Mouse (Mus musculus) layer of hippocampus, postnatal 25 days (tissue): Measurements from ENCODE around the gene Tmem135. TPM values are rescaled to one million over a fixed set of nuclear protein-coding genes. Genes with fewer than 3 reads are reported as not detected.

ENCODE experiments used
- DNase-seq, 2 experiments: peaks; one replicate each; pipeline ENCODE4 v3.0.0; 2022; ENCODE audit warnings: mixed read lengths in 2 of 2, low spot score in 1 of 2; ENCODE audit errors: extremely low spot score in 1 of 2
- total RNA-seq, 2 experiments: library from RNA; stranded (reverse); gene quantifications; 2 replicates each; pipeline ENCODE4 v1.2.3; 2021

Tmem135 gene
- total RNA-seq, 2 experiments from 2014 or later, result 59.1 to 63.4 TPM

DNA sequence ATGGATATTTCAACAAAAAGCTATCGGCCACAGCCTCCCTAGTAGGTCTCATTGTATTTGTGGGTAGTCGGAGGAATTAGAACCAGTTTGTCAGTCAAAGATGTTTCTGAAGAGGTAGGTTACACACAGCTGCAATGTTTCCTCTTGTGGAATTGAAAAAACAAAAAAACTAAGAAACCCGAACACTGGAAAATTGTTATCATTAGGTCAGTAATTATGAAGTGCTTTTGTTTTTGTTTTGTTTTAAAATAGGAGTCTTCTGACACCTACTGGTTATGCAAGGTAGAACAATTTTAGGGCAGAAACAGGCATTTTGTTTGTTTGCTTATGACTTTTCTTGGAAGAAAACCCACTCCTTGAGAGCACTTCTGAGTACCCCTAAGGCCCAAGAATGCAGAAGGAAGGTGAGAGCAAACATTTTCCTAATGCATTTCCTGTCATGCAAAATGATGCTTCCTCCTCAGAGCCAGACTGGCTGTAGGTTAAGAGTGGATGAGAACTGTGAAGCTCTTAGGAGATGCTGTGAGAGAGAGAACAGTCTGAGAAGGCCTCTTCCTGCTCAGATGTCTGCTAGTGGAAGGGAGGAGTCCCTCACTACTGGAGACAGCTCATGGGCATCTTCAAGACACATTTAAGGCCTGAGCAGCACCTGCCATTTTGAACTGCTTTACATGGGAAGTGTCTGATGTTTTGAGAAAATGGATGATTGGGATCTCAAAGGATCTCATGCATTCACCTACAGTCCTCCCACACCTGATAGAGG lies 15.1 kb upstream of the Tmem135 start:
- DNase-seq, result no peak

DNA sequence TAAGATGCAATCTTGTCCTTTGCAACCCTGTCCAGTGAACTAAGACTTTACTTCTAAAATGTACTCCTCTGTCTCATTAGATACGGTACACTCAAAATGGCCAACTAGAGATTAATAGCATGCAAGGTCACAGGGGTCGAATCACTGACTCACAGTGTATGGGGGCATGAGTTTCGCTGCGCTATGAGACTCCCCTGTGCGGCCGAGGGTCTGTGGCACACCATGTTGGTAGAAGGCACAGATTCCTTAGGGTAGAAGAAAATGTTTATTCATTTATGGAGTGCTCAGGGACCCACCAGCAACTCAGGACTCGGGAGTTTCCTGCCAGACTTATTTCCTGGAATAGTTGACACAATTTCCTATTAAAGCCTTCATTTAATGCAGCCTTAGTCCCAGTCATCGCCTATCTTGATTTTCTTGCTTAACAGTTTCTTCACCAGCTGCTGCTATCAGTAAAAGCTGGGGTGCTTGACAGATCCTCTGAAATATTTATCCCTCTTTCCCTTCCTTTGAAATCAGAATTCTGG lies 14.2 kb upstream of the Tmem135 start:
- DNase-seq, result no peak

DNA sequence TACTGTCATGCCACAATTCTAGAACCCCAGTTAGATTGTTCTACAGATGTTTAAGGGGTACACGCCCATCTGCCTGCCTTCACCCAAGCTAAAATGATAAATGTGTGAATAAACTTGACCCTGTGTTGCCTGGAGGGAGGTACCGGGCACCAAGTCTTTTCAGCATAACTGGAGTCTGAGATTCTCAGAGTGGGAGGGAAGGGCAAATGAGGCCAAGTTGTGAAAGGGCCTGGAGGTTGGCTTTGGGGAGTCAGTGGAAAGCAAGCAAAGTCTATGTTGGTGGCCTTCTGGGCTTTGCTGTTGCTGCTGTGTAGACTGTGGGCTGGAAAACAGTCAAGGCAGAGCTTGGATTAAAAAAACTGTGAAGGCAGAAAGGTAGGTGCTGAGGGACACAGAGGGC lies 13.7 kb upstream of the Tmem135 start:
- DNase-seq, result no peak

DNA sequence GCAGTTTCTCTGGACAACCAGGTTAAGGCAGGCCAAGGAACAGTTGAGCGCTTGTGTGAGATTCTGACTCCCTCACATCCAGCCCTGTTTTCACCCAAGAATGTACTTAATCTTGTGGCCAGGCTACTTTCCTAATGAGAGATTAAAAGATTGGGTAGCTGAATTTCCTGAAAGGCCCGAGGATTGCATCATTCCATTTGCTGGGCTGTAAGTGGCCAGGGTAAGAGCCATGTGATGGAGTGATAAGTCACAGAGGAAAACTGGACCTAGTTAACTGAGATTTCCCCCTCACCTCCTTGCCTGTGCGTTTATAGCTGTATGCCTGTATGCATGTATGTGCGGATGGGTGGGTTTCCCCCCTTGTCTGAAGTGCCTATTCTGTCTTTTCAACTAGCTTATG lies 12.0 kb upstream of the Tmem135 start:
- no peak for DNase-seq

DNA sequence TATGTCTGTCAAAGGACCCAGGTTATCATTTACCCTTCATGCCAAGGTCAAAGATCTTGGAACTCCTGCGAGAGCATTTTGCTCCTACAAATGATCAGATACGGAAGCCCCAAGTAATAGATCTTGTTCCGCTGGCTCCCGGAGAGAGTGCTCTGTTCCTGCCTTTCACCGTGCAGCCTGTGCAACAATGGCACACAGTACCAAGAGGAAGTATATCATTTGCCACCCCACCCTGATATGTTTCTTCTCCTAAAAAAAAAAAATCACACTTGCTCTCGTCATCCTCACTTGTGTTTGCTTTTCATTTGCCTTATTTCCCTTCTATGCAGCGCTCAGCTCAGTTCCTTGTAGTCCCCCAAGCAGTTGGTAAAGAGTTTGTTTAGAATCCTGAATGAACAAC lies 8.1 kb upstream of the Tmem135 start:
- no peak for DNase-seq

DNA sequence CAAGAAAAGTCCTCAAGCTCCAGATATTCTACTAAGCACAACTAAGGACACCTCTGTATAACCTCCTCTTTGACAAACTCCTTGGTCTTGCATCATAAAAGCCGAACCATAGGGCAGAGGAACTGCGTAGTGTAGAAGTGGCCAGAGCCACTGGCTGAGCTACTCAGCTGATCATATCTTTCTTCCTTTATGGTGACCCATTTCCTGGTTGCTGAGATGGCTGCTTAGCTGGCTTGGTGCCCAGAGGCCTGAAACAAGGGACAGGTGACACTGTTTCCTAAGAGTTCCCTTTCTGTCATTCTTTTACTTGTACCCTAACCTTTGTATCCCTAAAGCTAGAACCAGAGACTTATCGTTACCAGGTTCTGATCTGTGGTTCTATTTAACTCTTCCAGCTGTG lies 7.3 kb upstream of the Tmem135 start:
- no peak for DNase-seq

DNA sequence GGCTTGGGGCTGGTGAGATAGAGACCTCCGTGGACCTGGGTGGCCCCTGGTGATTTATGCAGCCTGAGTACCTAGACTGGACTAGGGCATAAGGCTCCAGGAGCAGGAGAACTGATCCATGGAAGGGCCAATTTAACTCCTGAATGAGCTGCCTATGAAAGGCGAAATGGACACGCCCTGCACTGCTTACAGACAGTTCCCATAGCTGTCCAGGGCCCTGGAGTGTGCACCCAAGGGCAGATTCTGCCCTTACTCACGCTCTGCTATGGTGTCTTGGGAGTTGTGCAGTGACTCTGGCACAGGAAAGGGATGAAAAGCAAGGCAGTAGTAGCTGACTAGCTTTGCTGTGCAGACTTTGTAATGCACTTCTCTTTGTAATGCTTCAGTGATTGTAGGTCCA lies 6.3 kb upstream of the Tmem135 start:
- DNase-seq, result no peak

DNA sequence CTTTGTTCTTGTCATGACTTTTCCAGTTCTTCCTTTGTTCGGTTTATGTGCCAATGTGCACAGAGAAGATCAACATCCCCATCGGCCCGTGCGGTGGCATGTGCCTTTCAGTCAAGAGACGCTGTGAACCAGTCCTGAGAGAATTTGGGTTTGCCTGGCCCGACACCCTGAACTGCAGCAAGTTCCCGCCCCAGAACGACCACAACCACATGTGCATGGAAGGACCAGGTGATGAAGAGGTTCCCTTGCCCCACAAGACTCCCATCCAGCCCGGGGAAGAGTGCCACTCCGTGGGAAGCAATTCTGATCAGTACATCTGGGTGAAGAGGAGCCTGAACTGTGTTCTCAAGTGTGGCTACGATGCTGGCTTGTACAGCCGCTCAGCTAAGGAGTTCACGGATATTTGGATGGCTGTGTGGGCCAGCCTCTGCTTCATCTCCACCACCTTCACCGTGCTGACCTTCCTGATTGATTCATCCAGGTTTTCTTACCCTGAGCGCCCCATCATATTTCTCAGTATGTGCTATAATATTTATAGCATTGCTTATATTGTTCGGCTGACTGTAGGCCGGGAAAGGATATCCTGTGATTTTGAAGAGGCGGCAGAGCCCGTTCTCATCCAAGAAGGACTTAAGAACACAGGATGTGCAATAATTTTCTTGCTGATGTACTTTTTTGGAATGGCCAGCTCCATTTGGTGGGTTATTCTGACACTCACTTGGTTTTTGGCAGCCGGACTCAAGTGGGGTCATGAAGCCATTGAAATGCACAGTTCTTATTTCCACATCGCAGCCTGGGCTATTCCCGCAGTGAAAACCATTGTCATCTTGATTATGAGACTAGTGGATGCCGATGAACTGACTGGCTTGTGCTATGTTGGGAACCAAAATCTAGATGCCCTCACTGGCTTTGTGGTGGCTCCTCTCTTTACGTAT lies 3.3 kb upstream of the Tmem135 start:
- no peak for DNase-seq

DNA sequence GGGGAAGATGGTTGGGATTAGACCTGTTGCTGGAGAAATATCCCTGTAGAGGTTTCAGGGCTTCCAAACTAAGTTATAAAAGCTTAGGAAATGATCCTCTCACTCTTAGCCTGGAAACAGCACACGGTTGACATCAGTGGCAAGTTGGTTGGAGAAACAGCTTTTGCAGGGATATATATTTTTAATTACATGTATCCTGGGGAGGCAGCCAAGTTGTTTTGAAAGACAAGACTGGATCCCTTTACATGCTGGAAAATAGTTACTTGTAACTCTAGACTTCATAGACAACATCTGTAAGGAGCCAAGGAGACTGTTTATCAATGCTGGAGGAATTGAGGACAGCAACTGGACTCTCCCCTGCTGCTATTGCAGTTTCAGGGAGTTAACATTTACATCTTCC lies 2.0 kb upstream of the Tmem135 start:
- no peak for DNase-seq

DNA sequence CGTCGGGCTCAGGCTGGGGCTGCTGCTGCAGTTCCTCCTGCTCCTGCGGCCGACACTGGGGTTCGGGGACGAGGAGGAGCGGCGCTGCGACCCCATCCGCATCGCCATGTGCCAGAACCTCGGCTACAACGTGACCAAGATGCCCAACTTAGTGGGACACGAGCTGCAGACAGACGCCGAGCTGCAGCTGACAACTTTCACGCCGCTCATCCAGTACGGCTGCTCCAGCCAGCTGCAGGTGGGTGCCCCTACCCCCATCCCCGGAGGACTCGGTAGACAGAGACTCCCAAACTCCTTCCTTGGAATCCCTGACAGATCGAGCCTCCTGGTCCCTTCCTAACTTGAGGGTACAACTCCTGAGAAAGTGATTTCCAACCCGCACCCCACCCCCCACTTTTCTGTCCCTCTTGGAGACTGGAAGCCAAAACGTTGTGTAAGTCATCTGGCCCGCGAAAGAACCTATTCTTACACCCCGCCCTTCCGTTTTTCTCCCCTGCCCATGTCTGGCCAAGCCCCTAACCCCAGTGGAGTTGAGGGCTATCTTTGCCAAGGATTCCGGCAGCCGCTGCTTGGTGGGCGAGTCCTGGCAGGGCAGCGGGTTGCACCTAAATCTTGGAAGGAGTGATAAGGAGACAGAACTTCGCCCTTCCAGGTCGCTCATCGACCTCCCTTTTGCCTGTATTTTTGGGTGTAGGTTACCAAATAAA lies 865 bp upstream of the Tmem135 start:
- DNase-seq, result peak in 1 of 2 experiments; percentile 8

DNA sequence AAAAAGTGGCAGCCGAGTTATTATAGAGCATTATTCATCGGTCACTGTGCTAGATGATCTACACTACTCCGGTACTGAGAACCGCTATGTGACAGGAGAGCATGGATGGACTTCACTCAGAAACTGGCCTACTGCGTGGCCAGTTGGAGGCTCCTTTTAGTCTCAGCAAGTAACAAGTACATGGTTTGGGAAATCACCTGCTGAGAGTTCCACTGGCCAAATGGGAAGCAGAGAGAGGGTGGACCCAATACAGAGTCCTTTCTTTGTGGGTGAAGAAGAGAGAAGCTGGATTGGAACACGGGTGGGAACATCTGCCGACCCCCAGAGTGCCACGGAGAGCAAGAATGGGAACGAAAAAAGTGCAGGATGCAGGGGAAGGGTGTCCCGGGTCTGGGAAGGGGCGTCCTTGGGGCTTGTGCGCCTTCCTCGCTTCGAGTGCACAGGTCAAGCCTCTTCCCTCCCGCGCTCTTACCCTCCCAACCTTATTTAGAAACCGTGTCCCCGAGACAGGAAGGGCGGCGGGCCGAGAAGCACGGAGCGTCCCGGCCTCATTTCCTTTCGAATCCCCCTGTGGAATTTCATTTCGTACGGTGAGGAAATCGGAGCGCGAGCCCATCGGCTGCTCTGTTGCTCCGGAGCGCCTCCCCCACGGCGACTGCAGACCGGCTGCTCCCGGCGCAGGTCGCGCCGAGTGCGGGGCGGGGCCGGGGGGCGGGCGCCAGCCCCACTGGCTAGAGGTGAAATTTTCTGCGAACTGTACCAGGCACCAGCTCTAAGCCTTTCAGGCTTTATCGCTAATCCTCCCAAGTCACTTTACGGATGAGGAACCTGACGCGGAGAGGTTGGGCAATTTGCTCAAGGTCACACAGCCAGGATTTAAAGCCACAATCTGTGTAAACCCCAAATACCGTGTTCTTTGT lies 709 bp downstream of the Tmem135 start:
- peak in 1 of 2 experiments; percentile 43 for DNase-seq

DNA sequence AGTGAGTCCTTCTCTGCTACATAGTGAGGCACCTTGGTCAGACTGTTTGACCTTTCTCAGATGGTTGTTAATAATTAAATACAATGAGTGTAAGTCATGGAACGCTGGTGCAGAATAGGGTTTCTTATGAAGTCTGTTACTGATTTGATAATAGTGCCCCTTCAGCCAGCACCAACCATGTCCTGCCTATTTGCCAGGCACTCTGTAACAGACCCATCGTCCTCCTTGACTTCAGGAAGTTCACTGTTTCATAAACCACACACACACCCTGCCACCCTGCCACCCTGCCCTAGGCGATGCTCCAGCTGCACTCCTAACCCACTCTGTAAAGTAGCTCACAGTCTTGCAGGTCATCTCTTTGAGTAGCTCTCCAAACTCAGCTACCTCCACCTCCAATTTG lies 2.1 kb downstream of the Tmem135 start:
- DNase-seq, result no peak

DNA sequence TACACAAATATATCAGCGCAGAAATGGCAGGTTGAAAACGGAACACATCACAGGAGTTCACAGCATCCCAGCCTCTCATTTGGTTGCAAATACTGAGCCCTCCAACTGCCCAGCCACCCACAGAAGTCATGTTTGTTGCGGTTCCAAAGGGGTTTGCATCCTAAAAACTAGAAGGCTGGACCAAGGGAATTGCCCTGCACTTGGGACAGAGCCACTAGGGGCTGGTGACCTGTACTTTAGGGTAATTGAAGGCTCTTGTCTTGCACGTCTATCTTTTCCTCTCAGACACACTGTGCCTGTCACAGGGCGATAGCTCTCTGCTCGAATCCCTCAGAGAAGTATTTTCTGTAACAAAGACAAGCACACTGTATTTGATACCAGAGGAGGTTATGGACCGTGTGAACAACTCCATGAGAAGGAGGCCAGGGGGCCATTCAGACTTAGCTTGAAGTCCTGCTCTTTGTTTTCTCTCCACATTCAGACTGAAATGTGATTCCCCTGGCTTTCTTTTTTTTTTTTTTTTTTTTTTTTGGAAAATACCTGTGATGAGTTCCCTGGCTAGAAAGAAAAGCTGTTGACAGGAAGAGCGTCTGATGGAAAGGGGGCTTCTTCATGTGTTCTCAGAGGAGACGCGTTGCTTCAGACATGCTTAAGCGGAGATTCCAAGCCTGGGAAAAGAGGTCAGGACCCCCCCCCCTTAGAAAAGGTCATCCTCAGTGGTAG lies 2.7 kb downstream of the Tmem135 start:
- no peak for DNase-seq

DNA sequence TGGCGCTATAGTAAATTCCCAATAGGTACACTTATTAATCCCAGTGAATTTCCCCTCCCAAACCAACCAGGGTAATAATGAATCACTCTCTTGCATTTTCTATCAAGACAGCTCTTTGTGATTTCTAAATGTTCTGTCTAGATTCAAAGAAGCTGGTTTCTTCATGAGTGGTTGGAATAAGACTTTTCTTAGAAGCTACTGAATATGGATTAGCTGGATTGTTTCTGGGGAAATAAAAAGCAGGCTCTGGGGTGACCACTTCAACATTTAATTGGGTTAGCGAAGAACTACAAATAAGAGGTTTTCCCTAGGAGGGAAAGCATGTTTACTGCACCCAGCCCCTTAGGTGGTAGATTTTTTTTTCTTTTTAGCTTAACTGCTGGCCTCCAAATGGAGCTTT lies 3.3 kb downstream of the Tmem135 start:
- no peak for DNase-seq

DNA sequence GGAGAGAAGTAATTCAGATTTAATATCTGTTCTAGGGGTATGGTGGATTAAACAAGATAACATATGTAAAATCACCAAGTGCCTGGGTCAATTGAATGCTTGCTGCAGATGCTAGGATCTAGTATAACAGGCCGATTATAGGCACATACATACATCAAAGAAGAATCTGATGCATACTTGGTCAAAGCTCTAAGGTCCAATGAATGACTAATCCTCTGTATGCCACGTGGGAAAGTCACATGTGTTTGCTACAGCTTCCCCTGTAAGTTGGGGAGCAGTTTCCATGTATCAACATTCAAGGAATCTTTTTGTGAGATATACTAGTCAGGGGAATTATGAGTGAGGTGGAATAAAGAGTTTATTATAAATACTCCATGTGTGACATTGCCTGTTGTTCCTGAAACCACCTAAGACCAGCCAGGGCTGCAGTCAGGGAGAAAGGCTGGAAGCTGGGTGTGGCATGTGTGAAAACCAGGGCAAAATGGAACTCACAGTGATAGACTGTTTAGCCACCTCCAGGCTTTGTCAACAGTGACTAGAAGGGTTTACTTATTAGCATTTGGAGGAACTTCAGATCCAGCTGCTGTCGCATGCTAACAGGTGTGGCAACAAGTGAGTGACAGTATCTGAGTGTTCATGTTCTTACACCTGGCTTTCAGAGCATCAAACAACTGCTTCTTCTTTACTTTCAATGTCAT lies 6.0 kb downstream of the Tmem135 start:
- no peak for DNase-seq

DNA sequence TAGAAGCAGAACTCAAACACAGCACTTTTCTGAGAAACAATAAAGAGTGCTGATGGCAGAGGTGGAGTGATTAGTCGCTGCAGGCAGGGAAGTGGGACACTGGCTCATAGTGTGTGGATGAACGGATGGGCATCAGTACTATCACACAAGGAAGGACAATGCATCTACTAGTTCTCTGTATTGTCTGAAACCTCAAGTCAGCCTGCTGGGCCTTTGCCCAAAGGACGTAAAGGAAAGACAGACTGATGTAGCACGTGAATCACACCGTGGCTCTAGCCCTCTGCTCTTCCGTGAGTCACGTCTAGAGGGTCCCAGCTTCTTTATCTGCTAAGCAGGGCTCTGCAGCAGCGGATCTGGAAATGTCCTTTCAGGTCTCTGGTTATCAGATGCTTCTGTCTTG lies 7.6 kb downstream of the Tmem135 start:
- DNase-seq, result no peak

DNA sequence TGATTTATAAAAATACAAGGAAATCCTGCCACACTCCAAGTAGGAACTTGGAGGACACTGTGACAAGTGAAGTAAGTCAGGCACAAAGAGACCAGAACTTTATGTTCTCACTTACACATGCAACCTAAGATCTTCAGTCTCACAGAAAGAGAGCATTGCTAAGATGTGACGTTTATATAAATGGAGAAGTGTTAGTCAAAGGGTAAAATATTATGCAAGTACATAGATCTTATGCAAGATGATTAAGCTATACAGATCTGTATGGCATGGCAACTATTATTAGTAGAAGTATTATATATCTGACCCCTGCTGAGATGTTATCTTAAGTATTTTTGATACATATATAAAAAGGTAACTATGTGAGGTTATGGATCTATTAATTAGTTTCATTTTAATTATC lies 8.6 kb downstream of the Tmem135 start:
- DNase-seq, result no peak

DNA sequence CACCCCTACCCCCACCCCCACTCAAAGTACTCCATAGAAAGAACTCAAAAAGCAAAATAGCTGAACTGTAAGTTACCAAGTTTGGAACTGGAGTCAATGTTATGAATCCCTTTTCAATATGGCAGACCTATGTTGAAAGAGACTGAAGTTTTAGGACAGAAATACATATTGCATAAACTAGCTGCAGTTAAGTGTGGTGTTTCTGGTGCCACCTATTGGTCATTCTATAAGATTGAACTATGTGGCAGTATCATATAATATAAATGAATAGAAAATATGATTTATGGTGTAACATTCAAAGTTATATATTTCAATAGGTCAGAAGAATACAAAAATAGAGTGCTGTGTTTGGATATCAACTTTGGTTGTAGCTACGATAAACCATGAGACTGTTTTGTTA lies 11.2 kb downstream of the Tmem135 start:
- DNase-seq, result no peak

DNA sequence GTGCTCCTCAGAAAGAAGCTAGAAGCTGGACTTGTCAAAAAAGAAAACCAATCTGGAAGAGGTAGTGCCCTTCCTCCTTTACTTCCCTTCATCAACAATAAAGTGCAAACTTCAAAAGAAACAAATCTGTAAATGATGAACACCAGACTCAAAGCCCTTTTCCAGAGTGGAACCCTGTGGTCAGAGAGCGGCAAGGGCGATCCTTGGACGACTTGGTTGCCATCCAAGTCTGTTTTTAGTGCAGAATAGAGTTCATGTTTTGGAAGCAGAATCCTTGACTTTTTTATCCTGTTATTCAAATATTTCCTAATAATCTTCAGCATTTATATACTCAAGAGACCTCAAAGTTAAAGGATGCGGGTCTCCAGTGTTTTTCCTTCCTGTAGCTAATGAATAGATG lies 11.6 kb downstream of the Tmem135 start:
- no peak for DNase-seq
